Mouse (Mus musculus) kidney, postnatal 14 days (tissue): ENCODE measurements at regions not wholly inside any gene's neighbourhood (a gene's known extent, or its start where the extent isn't known, plus 50 kb on each side); places are given as distances from the start of the nearest gene placed in this dataset.

Experiments
- DNase-seq: peaks from one replicate; pipeline ENCODE4 v3.0.0; 2022; ENCODE audit warnings: mixed read lengths

- DNase-seq = no peak
Observed at GRCm38 (mm10) chr14:114864102-114864501, 227.9 kb upstream of the Gpc5 start.

- no peak for DNase-seq
Observed at GRCm38 (mm10) chr14:114869233-114869632, 222.8 kb upstream of the Gpc5 start.

GRCm38 (mm10) chr14:114875101-114875500, 216.9 kb upstream of the Gpc5 start:
- DNase-seq = no peak

DNA sequence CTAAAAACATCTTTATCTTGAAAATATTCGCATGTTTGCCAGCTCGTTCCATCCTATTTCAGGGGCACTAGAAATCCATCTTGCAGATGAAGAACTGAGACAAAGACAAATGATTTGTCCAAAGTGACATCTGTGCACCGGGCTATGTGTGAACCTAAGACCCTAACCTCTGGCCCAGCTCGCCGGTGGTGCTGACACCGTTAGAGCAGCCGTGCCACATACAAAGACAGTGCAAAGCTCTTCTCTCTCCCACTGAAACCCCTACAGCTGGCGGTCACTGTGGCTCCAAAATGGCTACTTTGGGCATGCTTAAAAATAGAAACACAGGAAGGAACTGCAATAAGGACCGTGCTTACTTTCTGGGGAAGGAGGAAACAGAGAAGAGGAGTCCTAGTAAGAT, 215.6 kb upstream of the Gpc5 start:
- no peak for DNase-seq

DNA sequence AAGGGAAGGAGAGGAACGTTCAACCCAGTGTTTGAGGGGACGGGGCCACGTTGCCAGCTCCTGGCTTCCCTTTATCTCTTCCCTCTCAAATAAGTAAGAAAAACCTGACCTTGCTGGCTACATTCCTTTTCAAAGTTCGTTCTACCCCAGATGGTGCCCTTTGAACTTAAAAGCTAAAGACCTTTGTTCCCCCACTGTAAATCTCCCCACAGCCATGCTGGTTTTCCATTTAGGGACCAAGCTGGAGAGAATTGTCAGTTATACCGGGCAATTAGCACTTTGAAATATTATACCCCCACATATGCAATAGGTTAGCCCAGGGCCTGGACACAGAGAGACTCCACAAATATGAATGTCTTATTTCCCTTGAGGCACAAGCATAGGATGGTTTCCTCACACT, 214.5 kb upstream of the Gpc5 start:
- no peak for DNase-seq

DNA sequence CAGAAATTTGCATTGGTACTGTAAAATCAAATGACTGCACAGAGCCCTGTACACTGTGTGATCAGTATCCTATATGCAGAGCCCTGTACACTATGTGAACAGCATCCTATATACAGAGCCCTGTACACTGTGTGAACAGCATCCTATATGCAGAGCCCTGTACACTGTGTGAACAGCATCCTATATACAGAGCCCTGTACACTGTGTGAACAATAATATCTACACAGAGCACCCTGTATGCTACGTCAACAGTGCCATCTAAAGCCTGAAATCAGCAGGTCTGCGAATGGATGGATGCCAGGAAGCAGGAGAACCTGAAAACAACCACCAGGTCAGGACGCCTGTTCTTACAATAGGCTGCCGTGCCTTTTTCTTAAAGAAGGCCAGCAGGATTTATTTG, 211.7 kb upstream of the Gpc5 start:
- no peak for DNase-seq

DNA sequence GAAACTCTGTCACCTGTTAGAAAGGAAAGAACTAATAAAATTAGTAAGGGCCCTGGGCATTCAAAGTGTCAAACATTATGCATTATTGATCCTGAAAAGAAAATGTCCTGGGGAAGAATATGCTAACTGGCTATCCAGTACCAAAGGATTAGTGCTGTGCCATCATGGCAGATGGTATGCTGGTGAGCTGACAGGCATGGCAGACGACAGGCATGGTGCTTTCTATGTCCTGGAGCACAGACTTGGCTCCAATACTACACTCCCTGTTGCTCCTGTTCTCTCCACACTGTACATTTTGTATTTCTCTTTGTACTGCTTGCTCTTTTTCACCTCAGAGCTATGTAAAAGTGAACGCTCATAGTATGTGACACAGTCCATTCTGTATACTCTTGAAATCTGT, 187.9 kb upstream of the Gpc5 start:
- no peak for DNase-seq

GRCm38 (mm10) chr14:114912271-114912670, 179.7 kb upstream of the Gpc5 start:
- DNase-seq = no peak

DNA sequence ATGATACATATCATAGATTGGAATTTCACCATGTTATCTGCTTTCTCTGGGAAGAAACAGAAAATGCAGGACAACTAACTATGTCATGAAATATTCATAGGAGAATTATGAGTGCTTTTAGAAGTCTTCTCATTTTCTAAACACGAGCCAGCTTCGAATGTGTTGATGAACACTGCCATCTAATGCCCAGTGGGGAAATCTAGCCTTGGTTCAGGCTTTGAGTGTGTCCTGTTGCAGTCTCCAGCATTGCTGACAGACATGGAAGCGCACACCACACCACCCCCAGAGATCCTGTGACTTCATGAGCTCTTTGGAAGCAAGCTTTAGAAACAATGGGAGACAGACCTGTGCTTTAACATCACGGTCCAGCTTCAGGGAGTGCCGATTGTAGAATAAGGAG, 178.8 kb upstream of the Gpc5 start:
- peak; percentile 28 for DNase-seq

DNA sequence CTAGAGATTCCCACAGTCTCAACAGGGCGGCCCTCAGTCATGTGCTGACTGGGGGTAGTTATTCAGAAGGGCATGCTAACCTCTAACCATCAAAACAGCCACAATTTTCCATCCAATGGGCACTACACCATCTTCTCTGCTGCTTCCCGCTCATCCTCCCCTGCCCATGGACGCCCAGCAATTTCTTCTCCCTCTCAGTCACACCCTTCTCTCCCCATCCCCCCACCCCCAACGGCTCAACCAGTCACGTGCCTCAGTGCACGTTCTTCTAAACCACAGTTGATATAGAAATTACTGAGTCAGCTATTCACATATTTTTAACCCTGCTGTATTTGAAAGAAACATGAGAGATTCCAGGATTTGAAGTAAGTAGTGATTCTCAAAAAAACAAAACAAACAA, 146.3 kb upstream of the Gpc5 start:
- DNase-seq = no peak

DNA sequence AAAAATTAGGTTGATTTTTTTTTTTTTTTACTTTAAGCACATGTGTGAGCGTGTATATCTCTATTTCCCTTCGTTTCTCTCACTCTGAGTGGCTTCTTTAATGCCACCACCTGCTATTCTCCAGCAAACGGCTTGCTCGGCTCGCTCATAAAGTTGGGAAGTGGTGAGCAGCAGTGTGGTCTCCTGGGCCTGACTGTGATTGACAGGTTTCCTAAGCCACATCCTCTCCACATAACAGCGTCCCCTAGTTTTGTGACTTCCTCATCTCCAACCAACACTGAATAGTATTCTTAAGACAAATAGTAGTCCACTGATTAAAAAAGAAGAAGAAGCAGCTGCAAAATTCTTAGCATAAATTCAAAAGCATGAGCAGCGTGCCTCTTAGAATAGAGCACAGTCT, 145.7 kb upstream of the Gpc5 start:
- no peak for DNase-seq

- peak; percentile 17 for DNase-seq
Observed at GRCm38 (mm10) chr14:114948341-114949155, 143.5 kb upstream of the Gpc5 start.

DNA sequence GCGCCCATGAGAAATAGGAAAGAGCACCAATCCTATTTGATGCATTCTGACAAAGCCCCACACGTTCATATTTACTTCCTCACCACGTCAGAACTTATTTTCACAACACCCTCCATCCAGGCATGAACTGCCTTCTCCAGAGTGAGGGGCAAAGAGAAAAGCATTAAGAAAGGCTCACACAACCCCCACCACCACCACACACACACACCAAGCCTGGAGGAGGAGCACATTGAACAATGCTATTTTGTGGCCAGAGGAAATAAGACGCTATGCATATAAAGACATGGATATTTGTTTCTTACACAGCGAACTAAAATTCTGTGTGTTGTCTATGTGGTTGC, 142.9 kb upstream of the Gpc5 start:
- no peak for DNase-seq

DNA sequence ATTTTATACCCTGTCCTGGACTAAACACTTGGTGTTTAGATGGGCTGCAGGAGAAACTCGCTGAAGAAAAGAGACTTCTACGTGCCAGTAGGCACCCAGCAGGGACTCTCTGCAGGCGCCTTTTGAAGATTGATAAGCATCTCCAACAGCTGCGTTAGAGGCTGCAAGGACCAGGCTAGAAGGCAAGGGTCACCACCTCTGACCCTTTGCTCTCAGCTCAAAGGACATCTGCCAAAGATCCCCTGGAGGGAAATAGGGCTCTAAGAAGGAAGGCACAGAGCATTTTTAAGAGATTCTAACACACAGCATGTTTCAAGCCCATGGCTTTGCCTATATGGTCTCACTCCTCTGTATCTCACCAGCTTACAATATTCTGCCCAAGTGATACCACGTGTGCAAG, 139.7 kb upstream of the Gpc5 start:
- DNase-seq = peak; percentile 14

- peak; percentile 26 for DNase-seq
Observed at GRCm38 (mm10) chr14:114953070-114953665, 138.8 kb upstream of the Gpc5 start.

GRCm38 (mm10) chr14:114954287-114954686, 137.7 kb upstream of the Gpc5 start:
- DNase-seq = no peak

DNA sequence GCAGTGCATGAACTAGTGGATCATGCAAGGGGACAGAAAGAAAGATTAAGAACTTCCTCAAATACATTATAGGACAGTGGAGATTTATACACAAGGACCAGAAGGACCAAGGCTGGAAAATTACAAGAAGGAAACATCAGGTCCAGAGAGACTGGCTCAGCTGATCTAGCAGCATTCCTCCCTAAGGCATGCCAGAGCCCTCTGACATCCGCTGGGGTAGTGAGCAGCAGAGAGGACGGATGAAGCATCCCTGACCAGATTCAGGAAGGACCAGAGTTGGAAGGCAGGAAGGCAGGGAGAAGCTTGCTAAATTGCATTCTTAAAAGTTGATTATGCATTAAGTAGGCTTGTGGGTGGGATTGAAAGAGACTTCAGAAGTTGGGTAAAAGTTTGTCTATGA, 136.4 kb upstream of the Gpc5 start:
- DNase-seq = peak; percentile 23

GRCm38 (mm10) chr14:114960273-114960672, 131.7 kb upstream of the Gpc5 start:
- DNase-seq = no peak

DNA sequence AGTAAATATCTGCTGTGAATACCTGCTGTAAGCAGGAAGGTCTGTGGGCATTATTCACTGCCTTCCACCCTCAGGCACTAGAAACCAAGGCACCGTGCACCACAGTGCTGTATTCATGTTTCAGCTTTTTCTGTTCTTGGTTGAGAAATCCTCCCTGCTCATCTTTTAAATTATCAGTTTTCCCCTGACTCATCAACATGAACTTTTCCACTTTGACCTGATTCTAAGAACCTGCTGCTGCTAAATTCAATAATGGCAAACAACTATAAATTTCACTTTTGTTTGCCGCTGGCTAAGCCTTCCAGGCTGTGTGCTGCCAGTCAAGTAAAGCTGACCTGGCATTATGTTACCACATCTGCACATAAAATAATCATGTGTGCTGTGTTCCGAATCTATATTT, 126.1 kb upstream of the Gpc5 start:
- no peak for DNase-seq

- DNase-seq = no peak
Observed at GRCm38 (mm10) chr14:114969020-114969419, 123.0 kb upstream of the Gpc5 start.

DNA sequence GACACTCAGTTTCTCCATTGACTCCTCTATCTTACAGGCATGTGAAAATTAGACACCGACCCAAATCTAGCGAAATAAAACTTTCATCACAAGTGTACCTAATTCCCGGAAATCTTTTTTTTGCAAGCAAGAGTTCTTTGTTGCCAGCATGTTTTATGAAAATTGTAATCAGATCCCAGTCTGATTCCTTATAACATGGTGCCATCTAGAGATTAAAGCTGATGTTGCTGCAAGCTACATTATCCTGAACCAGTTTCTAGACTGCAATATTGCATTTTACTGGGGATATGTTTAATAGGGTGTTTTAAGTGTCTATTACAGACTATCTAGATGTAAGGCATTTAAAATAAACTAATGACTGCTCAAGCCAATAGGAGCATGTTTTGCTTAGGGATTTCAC, 110.9 kb upstream of the Gpc5 start:
- no peak for DNase-seq

GRCm38 (mm10) chr14:115003223-115003622, 88.8 kb upstream of the Gpc5 start:
- no peak for DNase-seq

GRCm38 (mm10) chr14:115004733-115005405, 87.1 kb upstream of the Gpc5 start:
- no peak for DNase-seq

DNA sequence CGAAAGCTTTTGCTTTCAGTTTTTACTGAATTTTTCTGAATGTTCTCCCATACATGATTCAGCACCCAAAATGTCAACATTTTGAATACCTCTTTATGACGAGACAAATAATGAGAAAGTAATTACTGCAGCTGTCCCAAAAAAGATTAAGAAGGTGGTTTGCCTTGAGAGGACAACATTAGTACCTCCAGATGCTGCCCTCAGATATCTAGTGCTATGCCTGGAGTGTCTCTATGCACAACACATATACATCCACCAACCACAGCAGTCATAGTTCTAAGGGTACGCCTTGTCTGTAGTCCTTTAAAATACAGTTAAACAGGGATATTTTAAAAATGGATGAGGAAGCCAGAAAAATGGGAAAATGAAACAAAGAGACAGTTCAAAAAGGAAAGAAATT, 81.1 kb upstream of the Gpc5 start:
- no peak for DNase-seq
